Mouse (Mus musculus) gastrocnemius, postnatal 14 days (tissue): ENCODE results near the gene Abcb7. TPM values are rescaled to one million over a fixed set of nuclear protein-coding genes. Genes with fewer than 3 reads are reported as not detected.
"Not testable (repeated sequence)": the region's sequence is repeated elsewhere in the genome, so short reads cannot be mapped to it uniquely, and the experiment has no call there.

ENCODE experiments used
- DNase-seq: peaks from one replicate; pipeline ENCODE4 v3.0.0; 2021; ENCODE audit warnings: mixed read lengths
- intact Hi-C: fragments of 180-260 bp; cut with DNase I; formaldehyde crosslinking; loops from one replicate; pipeline ENCODE4 v1.15.1; 2025; ENCODE audit warnings: low total_unique reads
- long read RNA-seq, 2 experiments: library from polyadenylated mRNA; stranded (forward); transcript quantifications; one replicate each; pipeline ENCODE4 v2.0.0; 2021
- total RNA-seq, 2 experiments: library from RNA; stranded (reverse); gene quantifications; 2 replicates each; pipeline ENCODE4 v1.2.3; 2021

The Abcb7 gene
- total RNA-seq = 10 to 100 TPM; 32.7 to 40.7 TPM
- long read RNA-seq, experiment 1, full-length matches to known transcripts = 8 of 13 reads
- long read RNA-seq, experiment 1, partial matches to known transcripts = 2 of 13 reads
- long read RNA-seq, experiment 1, other reads (novel, unspliced or antisense) = 3 of 13 reads
- long read RNA-seq, experiment 2, full-length matches to known transcripts = 9 of 181 reads
- long read RNA-seq, experiment 2, partial matches to known transcripts = 1 of 181 reads
- long read RNA-seq, experiment 2, other reads (novel, unspliced or antisense) = 171 of 181 reads

- intact Hi-C loops = no loop called here
- DNase-seq = peak; percentile 85
These were observed at the start of gene Abcb7 for GRCm38 (mm10) chrX:104413183-104413983. Gene Abcb7 (minus strand): TSS chrX:104413856.

GRCm38 (mm10) chrX:104461755-104462154, 48.1 kb upstream of the Abcb7 start:
- intact Hi-C loops = no loop called here
- peak; percentile 16 for DNase-seq

- intact Hi-C loops = no loop called here
- no peak for DNase-seq
These were observed 38.8 kb upstream of the Abcb7 start for GRCm38 (mm10) chrX:104452433-104452832.

- intact Hi-C loops = no loop called here
- no peak for DNase-seq
These were observed 19.8 kb upstream of the Abcb7 start for GRCm38 (mm10) chrX:104433456-104433855.

GRCm38 (mm10) chrX:104428108-104428507, 14.5 kb upstream of the Abcb7 start:
- intact Hi-C loops = no loop called here
- no peak for DNase-seq

- DNase-seq = no peak
- intact Hi-C loops = no loop called here
These were observed 339 bp upstream of the Abcb7 start for GRCm38 (mm10) chrX:104413995-104414394.

GRCm38 (mm10) chrX:104408137-104408536, 5.5 kb downstream of the Abcb7 start:
- intact Hi-C loops = no loop called here
- DNase-seq = no peak

GRCm38 (mm10) chrX:104402463-104402862, 11.2 kb downstream of the Abcb7 start:
- DNase-seq = no peak
- intact Hi-C loops = no loop called here

- DNase-seq = no peak
- intact Hi-C loops = no loop called here
These were observed 12.5 kb downstream of the Abcb7 start for GRCm38 (mm10) chrX:104401134-104401533.

- DNase-seq = no peak
These were observed 16.1 kb downstream of the Abcb7 start for GRCm38 (mm10) chrX:104397526-104397925.

GRCm38 (mm10) chrX:104359686-104360085, 54.0 kb downstream of the Abcb7 start:
- no peak for DNase-seq
- intact Hi-C loops = no loop called here

More at GRCm38 (mm10) chrX:104397526-104397925, 16.1 kb downstream of the Abcb7 start:
- intact Hi-C loops = no loop called here

- DNase-seq = no peak
- intact Hi-C loops = no loop called here
These were observed 57.8 kb downstream of the Abcb7 start for GRCm38 (mm10) chrX:104355842-104356241.

GRCm38 (mm10) chrX:104348146-104348545, 65.5 kb downstream of the Abcb7 start:
- intact Hi-C loops = not testable (repeated sequence)
- peak; percentile 11 for DNase-seq

- DNase-seq = no peak
- intact Hi-C loops = no loop called here
These were observed 121.9 kb downstream of the Abcb7 start for GRCm38 (mm10) chrX:104291721-104292120.

GRCm38 (mm10) chrX:104279828-104280227, 133.8 kb downstream of the Abcb7 start:
- intact Hi-C loops = no loop called here
- DNase-seq = no peak

- intact Hi-C loops = no loop called here
- no peak for DNase-seq
These were observed 149.3 kb downstream of the Abcb7 start for GRCm38 (mm10) chrX:104264371-104264770.

GRCm38 (mm10) chrX:104262468-104262867, 151.2 kb downstream of the Abcb7 start:
- DNase-seq = no peak
- intact Hi-C loops = no loop called here

GRCm38 (mm10) chrX:104256561-104256960, 157.1 kb downstream of the Abcb7 start:
- no peak for DNase-seq
- intact Hi-C loops = no loop called here
